Mouse (Mus musculus) bone marrow macrophage, adult 2 months (primary cell): ENCODE measurements at regions not wholly inside any gene's neighbourhood (a gene's known extent, or its start where the extent isn't known, plus 50 kb on each side); places are given as distances from the start of the nearest gene placed in this dataset.

Source experiments
- CTCF ChIP-seq: IDR thresholded peaks from 2 replicates; pipeline ENCODE4 v1.5.1; 2012; ENCODE audit warnings: low read depth, mild to moderate bottlenecking, low read length, moderate library complexity
- POLR2A ChIP-seq: IDR thresholded peaks from 2 replicates; pipeline ENCODE4 v1.6.1; 2012; ENCODE audit warnings: mild to moderate bottlenecking, low read depth, low read length, borderline replicate concordance

DNA sequence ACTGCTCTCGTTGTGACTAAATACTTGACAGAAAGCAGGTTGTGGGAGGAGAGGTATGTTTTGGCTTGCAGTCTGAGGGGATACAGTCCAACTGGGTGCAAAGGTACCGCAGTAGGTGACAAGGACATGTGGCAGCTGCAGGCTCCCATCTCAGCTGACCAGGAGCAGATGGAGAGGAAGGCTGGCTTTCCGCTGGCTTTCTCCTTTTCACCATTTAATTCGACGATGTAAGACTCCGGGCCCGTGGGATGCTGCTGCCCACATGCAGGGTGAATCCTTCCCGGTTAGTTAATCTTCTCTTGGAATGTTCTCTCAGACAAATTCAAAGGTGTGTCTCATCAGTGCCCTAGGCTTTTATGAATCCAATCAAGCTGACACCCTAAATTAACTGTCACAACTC, 676.1 kb upstream of the Gm19410 start:
- TF ChIP-seq CTCF (no peak), POLR2A (no peak)
